In genomic region chr2:18917380-18917750, GRCm38 (mm10) we compare ENCODE assay signal across 12 mouse cellular contexts.
A peak's percentile ranks its signal among the peaks of the same experiment; 100 is the strongest.
DNase-seq lines count a peak whose midpoint lies in the region; ATAC-seq and TF ChIP-seq lines count a peak whose summit lies in the region.
"Had no signal": no experiment of that assay in that cellular context is flagged by ENCODE, and none has a peak within 500 bp of the region (broad histone marks: within the 10 kb centered on the region; RNA-seq: fewer than 3 reads in every experiment).

No protein-coding gene starts in this region.

- 40% methylated on average over 1 of the region's 1 CpGs for WGBS in liver, embryonic 14.5 days (ENCODE audit: insufficient replicate concordance)
- WGBS in liver, postnatal 0 days (ENCODE audit: insufficient replicate concordance) = 56% methylated on average over 1 of the region's 1 CpGs
- WGBS in hindbrain, embryonic 10.5 days = 90% methylated on average over 1 of the region's 1 CpGs
- 91% methylated on average over 1 of the region's 1 CpGs for WGBS in intestine, embryonic 15.5 days

- peak overlapping the region; percentile 39 for H3K4me2 ChIP-seq in liver, embryonic 14.5 days (ENCODE audit: low read depth)
- no peak overlapping the region for H3K4me2 ChIP-seq in liver, postnatal 0 days (ENCODE audit: low read depth, low read length)
- H3K4me2 ChIP-seq in intestine, embryonic 15.5 days (replicated peaks) = no peak overlapping the region
- H3K4me2 ChIP-seq: lung, embryonic 15.5 days had no signal

- TF ChIP-seq EP300 in liver, embryonic 14.5 days (IDR thresholded peaks at IDR 0.05; ENCODE audit: low read depth) = no peak
- no peak for TF ChIP-seq EP300 in liver, postnatal 0 days (IDR thresholded peaks at IDR 0.05; ENCODE audit: low read depth)

- H3K36me3 ChIP-seq in liver, embryonic 14.5 days (replicated peaks; ENCODE audit: control insufficient read depth, insufficient read depth, low read depth) = no peaks in the 10 kb centered on the region
- no peaks in the 10 kb centered on the region for H3K36me3 ChIP-seq in liver, postnatal 0 days (replicated peaks; ENCODE audit: insufficient read depth, low read length)
- H3K36me3 ChIP-seq in splenic B cell, adult 2 months (ENCODE audit: control insufficient read depth, insufficient read depth, low read length, poor library complexity, severe bottlenecking) = no peaks in the 10 kb centered on the region
- H3K36me3 ChIP-seq in hindbrain, embryonic 10.5 days = no peaks in the 10 kb centered on the region
- H3K36me3 ChIP-seq in intestine, embryonic 15.5 days = no peaks in the 10 kb centered on the region
- H3K36me3 ChIP-seq: lung, embryonic 15.5 days had no signal

- no peak for DNase-seq in liver, embryonic 14.5 days (ENCODE audit: low read depth in 3 of 3, low spot score in 3 of 3)
- no peak for DNase-seq in liver, postnatal 0 days
- DNase-seq in MN1 (ENCODE audit: low spot score) = peak; percentile 25
- peak; percentile 53 for DNase-seq in splenic B cell, adult 2 months (ENCODE audit: low read depth, low spot score)
- no peak for DNase-seq in hindbrain, embryonic 10.5 days (ENCODE audit: low spot score)
- DNase-seq in cerebellum, adult 11-12 months = no peak
- DNase-seq: cerebellum, postnatal 10 days; midbrain, embryonic 14.5 days; thymus, adult 18-20 months had no signal

- peaks cover 36 to 51% of the 10 kb centered on the region in 2 experiments for H3K4me1 ChIP-seq in liver, embryonic 14.5 days (replicated peaks; ENCODE audit: control insufficient read depth in 2 of 2, insufficient read depth in 2 of 2, low read length in 1 of 2)
- peaks cover 33% of the 10 kb centered on the region for H3K4me1 ChIP-seq in liver, postnatal 0 days (ENCODE audit: insufficient read depth)
- H3K4me1 ChIP-seq in hindbrain, embryonic 10.5 days (replicated peaks) = peaks cover 32% of the 10 kb centered on the region
- H3K4me1 ChIP-seq in intestine, embryonic 15.5 days (replicated peaks) = 0 out of 2 replicates have a peak, but pooled peaks cover 5% of the 10 kb centered on the region

- no peaks in the 10 kb centered on the region for H3K9me3 ChIP-seq in liver, embryonic 14.5 days (ENCODE audit: control insufficient read depth, low read length)
- no peaks in the 10 kb centered on the region for H3K9me3 ChIP-seq in liver, postnatal 0 days (ENCODE audit: low read length)
- no peaks in the 10 kb centered on the region for H3K9me3 ChIP-seq in hindbrain, embryonic 10.5 days
- no peaks in the 10 kb centered on the region for H3K9me3 ChIP-seq in intestine, embryonic 15.5 days
- H3K9me3 ChIP-seq: lung, embryonic 15.5 days had no signal

- H3K27ac ChIP-seq in liver, embryonic 14.5 days = peak overlapping the region; percentile 52
- H3K27ac ChIP-seq in liver, postnatal 0 days (ENCODE audit: low read depth) = no peak overlapping the region; the same call in 1 of the 2 replicates
- H3K27ac ChIP-seq in hindbrain, embryonic 10.5 days = no peak overlapping the region
- no peak overlapping the region for H3K27ac ChIP-seq in intestine, embryonic 15.5 days
- H3K27ac ChIP-seq: lung, embryonic 15.5 days had no signal

- no peak overlapping the region for H3K4me3 ChIP-seq in liver, embryonic 14.5 days (ENCODE audit: insufficient read depth in 1 of 2, low read depth in 2 of 2, low read length in 2 of 2)
- no peak overlapping the region for H3K4me3 ChIP-seq in liver, postnatal 0 days (ENCODE audit: low read depth, low read length)
- no peak overlapping the region for H3K4me3 ChIP-seq in hindbrain, embryonic 10.5 days
- H3K4me3 ChIP-seq in intestine, embryonic 15.5 days (replicated peaks) = no peak overlapping the region
- H3K4me3 ChIP-seq: lung, embryonic 15.5 days had no signal

- H3K27me3 ChIP-seq in liver, embryonic 14.5 days (ENCODE audit: control insufficient read depth, insufficient read depth, low read length) = no peaks in the 10 kb centered on the region
- H3K27me3 ChIP-seq in liver, postnatal 0 days (ENCODE audit: insufficient read depth, low read length) = no peaks in the 10 kb centered on the region
- H3K27me3 ChIP-seq in splenic B cell, adult 2 months (ENCODE audit: control insufficient read depth, insufficient read depth, low read length, poor library complexity, severe bottlenecking) = no peaks in the 10 kb centered on the region
- no peaks in the 10 kb centered on the region for H3K27me3 ChIP-seq in hindbrain, embryonic 10.5 days (ENCODE audit: insufficient read depth, poor library complexity, severe bottlenecking)
- H3K27me3 ChIP-seq in intestine, embryonic 15.5 days (replicated peaks) = no peaks in the 10 kb centered on the region
- H3K27me3 ChIP-seq: lung, embryonic 15.5 days had no signal

- no peak for TF ChIP-seq CTCF in liver, embryonic 14.5 days (IDR thresholded peaks at IDR 0.05; ENCODE audit: low read depth)
- TF ChIP-seq CTCF in liver, postnatal 0 days (IDR thresholded peaks at IDR 0.05; ENCODE audit: low read depth) = no peak

- ATAC-seq in liver, embryonic 14.5 days (ENCODE audit: insufficient read depth) = peak; percentile 34; the same call in 1 of the 2 replicates
- no peak for ATAC-seq in liver, postnatal 0 days
- peak; percentile 53 for ATAC-seq in inflammation-experienced regulatory T-cells, adult 6 months
- ATAC-seq in intestine, embryonic 15.5 days = no peak

- H3K9ac ChIP-seq in liver, embryonic 14.5 days (replicated peaks) = no peak overlapping the region
- no peak overlapping the region for H3K9ac ChIP-seq in liver, postnatal 0 days (replicated peaks)
- H3K9ac ChIP-seq in intestine, embryonic 15.5 days = no peak overlapping the region
- H3K9ac ChIP-seq: lung, embryonic 15.5 days had no signal

Comparison
In these comparisons a context has a peak if more than half of its experiments do, and no peak if none do; other contexts are left out.
1. ATAC-seq: peak in liver, embryonic 14.5 days (single experiment) and inflammation-experienced regulatory T-cells, adult 6 months (single experiment); none in liver, postnatal 0 days (single experiment) and intestine, embryonic 15.5 days (single experiment).
2. DNase-seq: peak in MN1 (single experiment) and splenic B cell, adult 2 months (single experiment); none in liver, embryonic 14.5 days (0 of 3), liver, postnatal 0 days (single experiment), hindbrain, embryonic 10.5 days (single experiment) and cerebellum, adult 11-12 months (single experiment).